Mouse (Mus musculus): ENCODE results near the gene Fam53b. TPM values are rescaled to one million over a fixed set of nuclear protein-coding genes. Genes with fewer than 3 reads are reported as not detected.
"Not testable (repeated sequence)": the region's sequence is repeated elsewhere in the genome, so short reads cannot be mapped to it uniquely, and the experiment has no call there.

The Fam53b gene
- total RNA-seq, 2 experiments from 2014 or later = 22.7 to 25.5 TPM

DNA sequence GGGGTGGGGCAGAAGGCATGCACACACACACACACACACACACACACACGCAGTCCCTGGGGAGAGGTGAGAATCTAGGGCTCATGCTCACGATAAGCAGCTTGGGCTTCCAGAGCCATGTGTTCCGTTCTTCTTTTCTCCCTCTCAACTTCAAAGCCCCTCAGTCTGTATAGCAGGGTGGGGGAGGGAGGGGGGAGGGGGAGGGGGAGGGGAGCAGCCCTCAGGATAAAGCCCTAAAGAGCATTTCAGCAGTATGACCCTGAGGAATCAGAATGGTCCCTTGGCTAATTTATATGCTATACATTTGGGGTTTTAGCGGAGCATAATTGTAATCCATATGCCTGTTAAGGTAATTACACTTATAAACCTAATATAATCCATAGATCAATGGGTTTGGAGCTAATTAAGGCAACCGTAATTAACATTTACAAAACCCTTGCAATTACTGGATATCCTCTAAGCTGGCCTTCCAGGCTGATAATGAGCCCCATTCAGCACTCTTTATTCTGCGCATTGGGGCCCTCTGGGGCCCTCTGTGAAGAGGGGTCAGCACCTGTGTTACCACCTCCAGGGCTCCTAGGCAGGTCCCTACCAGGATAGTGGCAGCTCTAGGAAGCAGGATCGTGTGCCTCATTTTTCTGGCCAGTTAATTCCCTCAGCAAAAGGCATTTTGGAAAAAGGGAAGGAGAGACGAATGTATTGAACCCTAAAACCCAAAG lies 147.9 kb downstream of the Fam53b start:
- intact Hi-C loops (cut with DNase I) = no loop called here
- no peak for DNase-seq

DNA sequence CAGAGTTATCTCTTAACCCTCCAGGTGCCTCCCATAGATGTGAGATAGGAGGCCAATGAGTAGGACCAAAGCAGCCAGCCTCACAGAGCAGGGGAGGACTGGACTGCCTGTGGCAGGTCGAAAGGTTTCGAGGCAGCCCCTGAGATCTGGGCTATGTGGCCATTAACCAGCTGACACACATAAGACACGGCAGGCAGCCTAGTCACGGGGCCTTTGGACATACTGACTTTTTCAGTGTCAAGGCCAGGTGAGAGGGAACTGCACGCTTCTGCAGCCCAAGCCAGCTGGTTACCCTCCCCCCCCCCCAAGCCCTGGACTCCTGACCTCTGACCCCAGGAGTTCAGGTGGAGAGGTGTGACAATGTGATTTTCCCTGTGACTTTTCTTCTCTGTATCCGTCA lies 148.9 kb downstream of the Fam53b start:
- intact Hi-C loops (cut with DNase I) = no loop called here
- no peak for DNase-seq

DNA sequence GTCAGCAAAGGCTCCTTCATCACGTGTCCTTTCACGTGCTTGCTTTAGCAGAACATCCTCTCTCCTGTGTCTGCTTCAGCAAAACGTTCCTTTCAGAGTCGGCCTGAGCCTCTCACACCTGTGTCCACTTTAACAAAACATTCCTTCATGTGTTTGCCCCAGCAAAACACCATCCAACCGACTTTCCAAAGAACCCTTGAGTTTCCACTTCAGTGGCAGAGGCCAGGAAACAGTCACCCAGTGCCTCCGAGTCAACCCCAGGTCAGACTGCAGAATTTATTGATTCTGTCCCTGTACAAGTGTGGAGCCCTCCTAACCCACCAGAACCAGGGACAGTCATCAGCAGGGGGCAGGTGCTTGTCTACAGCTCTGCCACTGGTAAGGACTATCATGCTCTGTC lies 150.9 kb downstream of the Fam53b start:
- DNase-seq; intact Hi-C loops (cut with DNase I): not testable (repeated sequence)

Other genes starting within 250 kb of the Fam53b start
- gene Oat, start 237.5 kb downstream of the Fam53b start, total RNA-seq (2021) = 100 to 1,000 TPM; 169 to 175 TPM
- not detected for gene Nkx1-2, start 214.2 kb downstream of the Fam53b start, total RNA-seq (2021)
- gene Lhpp, start 203.2 kb downstream of the Fam53b start, total RNA-seq (2021) = 10 to 100 TPM; 14.2 to 15.0 TPM
- 10 to 100 TPM in 1 of 2 experiments, 1 to 10 TPM in 1; 8.3 to 10.4 TPM for gene Eef1akmt2, start 38.8 kb upstream of the Fam53b start, total RNA-seq (2021)
- gene Abraxas2, start 45.3 kb upstream of the Fam53b start, total RNA-seq (2021) = 10 to 100 TPM; 18.8 to 23.3 TPM
- gene Zranb1, start 117.3 kb upstream of the Fam53b start, total RNA-seq (2021) = 10 to 100 TPM; 36.3 to 41.7 TPM

Measured in heart, postnatal 36 days (tissue).